Mouse (Mus musculus): ENCODE measurements around the gene Echdc1. TPM values are rescaled to one million over a fixed set of nuclear protein-coding genes. Genes with fewer than 3 reads are reported as not detected.
"Not testable (repeated sequence)": the region's sequence is repeated elsewhere in the genome, so short reads cannot be mapped to it uniquely, and the experiment has no call there.

Echdc1 gene
- total RNA-seq (2015) (5.4 and 5.5 TPM in 2 replicates), total RNA-seq (2017) (8.9 and 9.7 TPM in 2 replicates)

DNA sequence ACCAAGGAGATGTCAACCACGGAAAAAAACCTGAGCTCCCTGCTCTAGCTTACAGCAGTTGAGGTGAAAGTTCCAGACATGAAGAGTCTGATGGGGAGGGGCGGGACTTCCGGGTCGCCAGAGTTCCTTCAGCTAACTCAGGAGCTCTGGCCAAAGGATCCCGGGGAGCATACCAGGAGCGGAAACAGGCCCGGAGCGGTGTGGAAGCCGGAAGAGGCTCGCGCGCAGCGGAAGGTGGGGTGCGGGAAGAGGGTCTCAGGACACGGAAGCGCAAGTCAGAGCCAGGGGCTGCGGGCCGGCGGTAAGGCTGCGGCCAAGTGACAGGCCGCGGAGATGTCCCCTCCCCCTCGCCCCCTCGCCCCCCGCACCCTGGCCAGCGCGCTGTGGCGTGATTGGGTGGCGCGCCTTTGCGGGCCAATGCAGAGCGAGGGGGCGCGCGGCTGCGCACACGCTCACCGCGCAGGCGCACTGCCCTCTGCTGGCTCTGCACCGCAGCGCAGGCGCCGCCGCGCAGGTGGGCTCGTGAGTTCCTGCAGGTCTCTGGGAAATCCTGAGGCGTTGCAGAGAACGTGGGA is at the start of gene Echdc1:
TSS of gene Echdc1 (plus strand) at position 103 of the 575 bp plus-strand sequence.
- peak; percentile 94 for ATAC-seq (ENCODE audit: poor library complexity, severe bottlenecking)

GRCm38 (mm10) chr10:29281736-29282135 is 31.2 kb upstream of the Echdc1 start:
- no peak for ATAC-seq (ENCODE audit: poor library complexity, severe bottlenecking)

GRCm38 (mm10) chr10:29285757-29286156 is 27.2 kb upstream of the Echdc1 start:
- no peak for ATAC-seq (ENCODE audit: poor library complexity, severe bottlenecking)

GRCm38 (mm10) chr10:29302230-29302629 is 10.7 kb upstream of the Echdc1 start:
- ATAC-seq (ENCODE audit: poor library complexity, severe bottlenecking) = no peak

- no peak for ATAC-seq (ENCODE audit: poor library complexity, severe bottlenecking)
Observed at GRCm38 (mm10) chr10:29311480-29312219, 1.3 kb upstream of the Echdc1 start.

GRCm38 (mm10) chr10:29313905-29314304 is 939 bp downstream of the Echdc1 start:
- 0 out of 2 replicates have a peak, but pooled peaks have one; percentile 11 for ATAC-seq (ENCODE audit: poor library complexity, severe bottlenecking)

DNA sequence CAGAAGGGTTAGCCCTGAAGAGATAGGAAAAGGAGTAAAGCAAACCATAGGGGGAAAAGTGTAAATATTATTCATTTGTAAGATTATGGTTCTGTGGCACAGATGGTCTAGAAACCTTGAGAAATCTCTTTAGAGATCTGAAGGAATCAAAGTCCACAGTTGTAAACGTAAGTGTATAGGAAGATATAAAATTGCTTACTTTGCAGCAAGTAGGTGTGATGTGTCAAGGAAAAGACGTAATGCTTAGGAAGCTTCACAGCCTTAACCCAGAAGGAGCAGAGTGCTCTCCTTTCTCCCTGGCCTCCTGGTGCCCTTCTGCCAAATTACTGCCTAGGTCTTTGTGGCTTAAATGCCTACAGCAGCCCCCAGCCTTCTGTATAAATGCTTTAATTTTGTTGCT is 11.9 kb downstream of the Echdc1 start:
- ATAC-seq (ENCODE audit: poor library complexity, severe bottlenecking) = no peak

- ATAC-seq (ENCODE audit: poor library complexity, severe bottlenecking) = no peak
Observed at GRCm38 (mm10) chr10:29333836-29334235, 20.9 kb downstream of the Echdc1 start.

DNA sequence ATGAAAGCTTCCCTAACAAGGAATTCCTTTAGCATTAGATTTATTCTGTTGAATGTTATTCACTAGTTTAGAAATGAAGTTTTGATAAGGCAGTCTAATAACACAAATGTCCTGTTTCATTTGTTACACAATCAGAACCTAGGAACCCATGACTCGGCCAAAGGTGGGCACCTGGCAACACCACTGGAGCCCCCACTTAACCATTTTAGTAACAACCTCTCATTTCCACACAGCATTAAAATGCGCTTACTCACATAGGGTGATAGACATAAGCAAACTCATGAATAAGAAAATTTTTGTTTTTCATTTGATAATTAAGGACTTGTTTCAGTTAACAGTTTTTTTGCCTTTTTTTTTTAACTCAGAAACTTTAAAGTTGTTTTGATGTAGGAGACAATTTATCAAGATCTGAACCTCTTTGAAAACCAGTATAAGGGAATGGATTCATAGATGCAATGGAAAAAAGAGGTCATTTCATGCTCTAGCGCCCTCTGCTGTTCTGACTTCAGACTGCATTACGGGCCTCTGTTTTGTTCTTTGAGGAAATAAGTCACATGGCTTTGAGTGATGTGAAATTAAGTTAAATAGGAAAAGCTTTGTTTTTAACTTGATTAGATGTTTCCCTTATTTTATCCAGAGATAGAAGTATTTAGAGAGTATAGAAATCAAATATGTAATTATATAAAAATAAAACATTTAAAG is 25.5 kb downstream of the Echdc1 start:
- ATAC-seq (ENCODE audit: poor library complexity, severe bottlenecking) = peak; percentile 96

GRCm38 (mm10) chr10:29344232-29344631 is 31.3 kb downstream of the Echdc1 start:
- no peak for ATAC-seq (ENCODE audit: poor library complexity, severe bottlenecking)

DNA sequence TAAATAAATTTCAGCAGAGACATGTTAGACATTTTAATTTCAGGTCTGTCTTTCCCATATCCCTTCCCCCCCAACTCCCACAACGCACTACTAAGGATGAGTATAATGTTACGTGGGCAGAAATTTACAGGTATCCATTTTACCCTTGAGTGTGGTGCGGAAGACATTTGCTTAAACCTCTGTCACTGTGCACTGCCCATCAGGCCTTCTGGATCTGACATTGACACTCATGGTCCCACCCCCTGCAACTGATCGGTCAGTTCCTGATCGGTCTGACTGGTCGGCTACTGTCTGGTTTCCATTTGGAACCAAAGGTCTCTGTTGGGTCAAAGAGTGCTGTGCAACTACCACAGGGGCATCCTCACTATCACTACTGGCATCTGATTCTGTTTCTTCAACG is 33.7 kb downstream of the Echdc1 start:
- ATAC-seq (ENCODE audit: poor library complexity, severe bottlenecking) = no peak

DNA sequence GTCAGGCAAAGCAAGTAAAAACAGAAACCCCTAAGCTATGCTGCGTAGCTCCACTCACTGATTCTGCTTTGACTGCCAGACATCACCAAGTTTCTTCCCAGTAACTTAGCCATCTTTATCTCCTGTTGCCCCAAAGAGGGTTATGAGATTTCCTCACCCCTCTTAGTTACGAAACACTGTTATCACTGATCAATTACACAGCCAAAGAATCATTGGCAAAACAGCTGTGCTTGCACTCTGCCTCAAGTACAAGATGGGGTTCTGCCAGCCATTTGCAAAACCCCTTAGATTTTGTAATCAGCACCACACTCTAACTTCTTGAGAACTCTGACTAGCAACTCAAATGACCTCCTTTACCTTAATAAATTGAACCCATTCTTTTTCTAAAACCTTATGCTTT is 38.5 kb downstream of the Echdc1 start:
- peak; percentile 30; the same call in 1 of the 2 replicates for ATAC-seq (ENCODE audit: poor library complexity, severe bottlenecking)

- ATAC-seq (ENCODE audit: poor library complexity, severe bottlenecking) = no peak
Observed at GRCm38 (mm10) chr10:29352575-29352974, 39.6 kb downstream of the Echdc1 start.

GRCm38 (mm10) chr10:29354183-29354582 is 41.2 kb downstream of the Echdc1 start:
- ATAC-seq (ENCODE audit: poor library complexity, severe bottlenecking) = no peak

GRCm38 (mm10) chr10:29361095-29361463 is 48.1 kb downstream of the Echdc1 start:
- peak; percentile 58 for ATAC-seq (ENCODE audit: poor library complexity, severe bottlenecking)

DNA sequence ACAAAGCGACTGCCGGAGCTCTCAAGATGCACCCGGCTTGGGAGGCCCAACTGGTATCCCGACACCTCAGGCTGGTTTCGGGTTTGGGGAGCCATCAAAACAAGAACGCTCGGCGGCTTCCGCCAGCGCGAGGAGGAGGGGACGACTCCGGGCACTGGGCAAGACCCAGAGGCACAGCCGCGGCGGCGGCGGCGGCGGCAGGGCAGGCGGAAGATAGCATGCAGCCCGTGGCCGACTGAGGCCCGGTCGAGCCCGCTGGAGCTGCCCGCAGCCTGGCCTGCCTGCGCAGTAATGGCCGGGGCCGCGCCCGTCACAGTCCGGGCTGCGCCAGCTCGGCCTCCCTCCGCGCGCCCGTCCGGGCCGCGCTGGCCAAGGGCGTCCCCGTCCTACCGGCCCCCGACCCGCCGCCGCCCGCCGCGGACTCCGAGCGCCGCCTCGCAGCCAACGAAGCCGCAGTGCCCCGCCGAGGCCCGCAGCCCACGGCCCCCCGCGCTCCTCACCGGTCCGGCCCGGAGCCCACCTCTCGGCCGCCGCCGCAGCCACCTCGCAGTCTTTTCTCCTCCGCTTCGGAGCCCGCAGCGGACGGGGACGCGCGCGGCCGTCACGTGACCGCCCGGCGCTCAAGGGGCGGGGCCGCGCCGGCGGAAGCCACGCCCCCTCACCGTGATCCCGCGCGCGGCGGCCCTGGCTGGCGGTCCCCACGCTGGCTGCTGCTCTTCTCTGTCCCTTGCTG is 48.7 kb downstream of the Echdc1 start:
- peak; percentile 70 for ATAC-seq (ENCODE audit: poor library complexity, severe bottlenecking)

- peak; percentile 35 for ATAC-seq (ENCODE audit: poor library complexity, severe bottlenecking)
Observed at GRCm38 (mm10) chr10:29362197-29362900, 49.4 kb downstream of the Echdc1 start, which contains the start of gene Rnf146. Gene Rnf146 (minus strand): TSS chr10:29362442.

DNA sequence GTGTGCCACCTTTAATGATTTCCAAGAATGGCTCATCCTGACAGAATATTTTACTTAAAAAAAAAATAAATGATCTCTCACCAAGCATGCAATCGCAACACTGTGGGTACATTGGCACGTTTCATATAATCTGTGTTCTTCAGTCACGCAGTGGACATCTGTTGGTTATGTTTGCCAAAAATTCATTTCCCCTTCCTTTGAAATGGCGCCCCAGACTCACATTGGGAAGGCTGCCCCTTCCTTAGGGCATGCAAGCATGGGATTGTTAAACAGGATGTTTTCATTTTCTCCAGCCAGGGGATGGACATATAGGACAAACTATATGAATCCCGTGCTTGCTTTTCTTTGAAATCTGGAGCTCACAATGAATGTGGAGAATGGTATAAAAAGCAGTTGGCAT is 61.1 kb downstream of the Echdc1 start:
- no peak for ATAC-seq (ENCODE audit: poor library complexity, severe bottlenecking)

- ATAC-seq (ENCODE audit: poor library complexity, severe bottlenecking) = no peak
Observed at GRCm38 (mm10) chr10:29381558-29381957, 68.6 kb downstream of the Echdc1 start.

- ATAC-seq (ENCODE audit: poor library complexity, severe bottlenecking) = not testable (repeated sequence)
Observed at GRCm38 (mm10) chr10:29394890-29395289, 81.9 kb downstream of the Echdc1 start.
